16 mouse cellular contexts compared by ENCODE assay signal in genomic region chr2:29839460-29839859, GRCm38 (mm10). TPM values are rescaled to one million over a fixed set of nuclear protein-coding genes. Genes with fewer than 3 reads are reported as not detected.
DNase-seq lines count a peak whose midpoint lies in the region; ATAC-seq and TF ChIP-seq lines count a peak whose summit lies in the region.
"Had no signal": no experiment of that assay in that cellular context is flagged by ENCODE, and none has a peak within 500 bp of the region (broad histone marks: within the 10 kb centered on the region; RNA-seq: fewer than 3 reads in every experiment).

No protein-coding gene starts in this region.

- H3K9me3 ChIP-seq in liver, embryonic 12.5 days (replicated peaks) = no peaks in the 10 kb centered on the region
- H3K9me3 ChIP-seq in hindbrain, embryonic 10.5 days = no peaks in the 10 kb centered on the region
- no peaks in the 10 kb centered on the region for H3K9me3 ChIP-seq in midbrain, embryonic 12.5 days
- H3K9me3 ChIP-seq: limb, embryonic 15.5 days; stomach, embryonic 15.5 days had no signal

- H3K36me3 ChIP-seq in liver, embryonic 12.5 days = peaks cover 80% of the 10 kb centered on the region
- peaks cover 62% of the 10 kb centered on the region for H3K36me3 ChIP-seq in hindbrain, embryonic 10.5 days
- H3K36me3 ChIP-seq in midbrain, embryonic 12.5 days = peaks cover 14% of the 10 kb centered on the region; the same call in 1 of the 2 replicates
- peaks cover 13% of the 10 kb centered on the region for H3K36me3 ChIP-seq in thymus, adult 2 months (ENCODE audit: control insufficient read depth, insufficient read depth, low read length)

- WGBS in liver, embryonic 12.5 days (ENCODE audit: insufficient replicate concordance) = 58% methylated on average over 4 of the region's 4 CpGs
- 23% methylated on average over 4 of the region's 4 CpGs for WGBS in hindbrain, embryonic 10.5 days
- 9% methylated on average over 4 of the region's 4 CpGs for WGBS in midbrain, embryonic 12.5 days
- 86% methylated on average over 4 of the region's 4 CpGs for WGBS in thymus, adult 2 months

- no peak for DNase-seq in liver
- peak; percentile 91 for DNase-seq in hindbrain, embryonic 10.5 days (ENCODE audit: low spot score)
- peak; percentile 45 for DNase-seq in retina, embryonic 14.5 days (ENCODE audit: low spot score)
- DNase-seq in gastrocnemius, postnatal 36 days = no peak
- DNase-seq in thymus, adult 2 months = no peak
- no peak for DNase-seq in heart, postnatal 10 days
- DNase-seq: adrenal gland, postnatal 10 days; heart, adult 11 months; kidney, postnatal 14 days had no signal

- TF ChIP-seq CTCF in thymus, adult 2 months (IDR thresholded peaks at IDR 0.05; ENCODE audit: borderline replicate concordance, control insufficient read depth, extremely low read depth, insufficient read depth, low read length, poor library complexity) = no peak

- no peak for TF ChIP-seq POLR2A in thymus, adult 2 months (IDR thresholded peaks at IDR 0.05; ENCODE audit: control insufficient read depth, extremely low read depth, insufficient read depth, low read length, poor library complexity)

- H3K4me3 ChIP-seq in liver, embryonic 12.5 days = no peak overlapping the region
- H3K4me3 ChIP-seq in hindbrain, embryonic 10.5 days = peak overlapping the region; percentile 29
- no peak overlapping the region for H3K4me3 ChIP-seq in midbrain, embryonic 12.5 days
- H3K4me3 ChIP-seq in thymus, adult 2 months (ENCODE audit: control insufficient read depth, insufficient read depth, low read length) = no peak overlapping the region
- H3K4me3 ChIP-seq: limb, embryonic 15.5 days; stomach, embryonic 15.5 days had no signal

- peaks cover 16% of the 10 kb centered on the region for H3K27me3 ChIP-seq in liver, embryonic 12.5 days (replicated peaks)
- H3K27me3 ChIP-seq in hindbrain, embryonic 10.5 days (ENCODE audit: insufficient read depth, poor library complexity, severe bottlenecking) = peaks cover 16% of the 10 kb centered on the region
- peaks cover 9% of the 10 kb centered on the region; the same call in 1 of the 2 replicates for H3K27me3 ChIP-seq in midbrain, embryonic 12.5 days
- H3K27me3 ChIP-seq in thymus, adult 2 months (ENCODE audit: control insufficient read depth, insufficient read depth, low read length) = no peaks in the 10 kb centered on the region
- H3K27me3 ChIP-seq: Patski had no signal

- no peak overlapping the region for H3K4me2 ChIP-seq in liver, embryonic 12.5 days
- peak overlapping the region; percentile 16 for H3K4me2 ChIP-seq in midbrain, embryonic 12.5 days (replicated peaks)
- H3K4me2 ChIP-seq: limb, embryonic 15.5 days; stomach, embryonic 15.5 days had no signal

- intact Hi-C loops in gastrocnemius, postnatal 36 days (cut with DNase I) = no loop called here
- intact Hi-C loops in heart, postnatal 10 days (cut with DNase I) = no loop called here

- no peak overlapping the region for H3K9ac ChIP-seq in liver, embryonic 12.5 days
- H3K9ac ChIP-seq in midbrain, embryonic 12.5 days (replicated peaks) = 0 out of 2 replicates have a peak overlapping the region, but pooled peaks have one; percentile 16
- H3K9ac ChIP-seq: limb, embryonic 15.5 days; stomach, embryonic 15.5 days had no signal

- H3K4me1 ChIP-seq in liver, embryonic 12.5 days = 0 out of 2 replicates have a peak, but pooled peaks cover 4% of the 10 kb centered on the region
- peaks cover 97% of the 10 kb centered on the region for H3K4me1 ChIP-seq in hindbrain, embryonic 10.5 days (replicated peaks)
- H3K4me1 ChIP-seq in midbrain, embryonic 12.5 days = peaks cover 60% of the 10 kb centered on the region
- no peaks in the 10 kb centered on the region for H3K4me1 ChIP-seq in thymus, adult 2 months (replicated peaks; ENCODE audit: control insufficient read depth, insufficient read depth, low read length)
- H3K4me1 ChIP-seq: limb, embryonic 15.5 days; stomach, embryonic 15.5 days had no signal

- H3K27ac ChIP-seq in liver, embryonic 12.5 days = no peak overlapping the region
- H3K27ac ChIP-seq in hindbrain, embryonic 10.5 days = peak overlapping the region; percentile 100
- peak overlapping the region; percentile 93 for H3K27ac ChIP-seq in midbrain, embryonic 12.5 days (replicated peaks)
- no peak overlapping the region for H3K27ac ChIP-seq in thymus, adult 2 months (ENCODE audit: control insufficient read depth, insufficient read depth, low read length)
- H3K27ac ChIP-seq: limb, embryonic 15.5 days; stomach, embryonic 15.5 days had no signal

- ATAC-seq in liver, embryonic 12.5 days = 0 out of 2 replicates have a peak, but pooled peaks have one; percentile 17
- peak; percentile 85 for ATAC-seq in midbrain, embryonic 12.5 days (ENCODE audit: low FRiP score, low read depth)
- ATAC-seq: CD4-positive, CD25-positive, alpha-beta regulatory T cell, adult 4 months; lung, postnatal 0 days; Patski had no signal

RNA-seq across cellular contexts. Expression of gene Urm1, which starts 19.6 kb away (rescaled TPM):
- 11.4 and 11.7 TPM in 2 replicates for polyA plus RNA-seq in liver, embryonic 12.5 days (2016; fragmentation: Nextera tagmentation; extraction: Ambion mirVana)
- 23.8 and 25.0 TPM in 2 replicates for polyA plus RNA-seq in hindbrain, embryonic 10.5 days (2016; fragmentation: Nextera tagmentation; extraction: Ambion mirVana)
- polyA plus RNA-seq in midbrain, embryonic 12.5 days (2016; fragmentation: Nextera tagmentation; extraction: Ambion mirVana) = 15.3 and 19.0 TPM in 2 replicates
- 10 to 100 TPM; 24.0 to 29.2 TPM for total RNA-seq in gastrocnemius, postnatal 36 days (2021)
- polyA plus RNA-seq in thymus, adult 2 months (2012; rRNA removed) = 70.2 and 79.9 TPM in 2 replicates
- 10 to 100 TPM; 36.5 to 40.4 TPM for total RNA-seq in heart, postnatal 10 days (2021)

RNA-seq across cellular contexts. Expression of gene Cercam, which starts 29.5 kb away (rescaled TPM):
- 47.2 and 49.9 TPM in 2 replicates for polyA plus RNA-seq in liver, embryonic 12.5 days (2016; fragmentation: Nextera tagmentation; extraction: Ambion mirVana)
- 49.1 and 56.2 TPM in 2 replicates for polyA plus RNA-seq in hindbrain, embryonic 10.5 days (2016; fragmentation: Nextera tagmentation; extraction: Ambion mirVana)
- polyA plus RNA-seq in midbrain, embryonic 12.5 days (2016; fragmentation: Nextera tagmentation; extraction: Ambion mirVana) = 22.3 and 22.6 TPM in 2 replicates
- 1 to 10 TPM; 5.4 to 5.7 TPM for total RNA-seq in gastrocnemius, postnatal 36 days (2021)
- 9.9 and 10.4 TPM in 2 replicates for polyA plus RNA-seq in thymus, adult 2 months (2012; rRNA removed)
- 10 to 100 TPM; 13.0 to 13.9 TPM for total RNA-seq in heart, postnatal 10 days (2021)

RNA-seq across cellular contexts. Expression of gene Slc27a4, which starts 37.0 kb away (rescaled TPM):
- polyA plus RNA-seq in liver, embryonic 12.5 days (2016; fragmentation: Nextera tagmentation; extraction: Ambion mirVana) = 3.9 and 4.3 TPM in 2 replicates
- 18.3 and 24.7 TPM in 2 replicates for polyA plus RNA-seq in hindbrain, embryonic 10.5 days (2016; fragmentation: Nextera tagmentation; extraction: Ambion mirVana)
- 26.2 and 27.8 TPM in 2 replicates for polyA plus RNA-seq in midbrain, embryonic 12.5 days (2016; fragmentation: Nextera tagmentation; extraction: Ambion mirVana)
- total RNA-seq in gastrocnemius, postnatal 36 days (2021) = 1 to 10 TPM; 7.1 to 7.5 TPM
- 34.7 and 35.8 TPM in 2 replicates for polyA plus RNA-seq in thymus, adult 2 months (2012; rRNA removed)
- total RNA-seq in heart, postnatal 10 days (2021) = 10 to 100 TPM; 21.4 to 22.4 TPM

RNA-seq across cellular contexts. Expression of gene Odf2, which starts 49.6 kb away (rescaled TPM):
- polyA plus RNA-seq in liver, embryonic 12.5 days (2016; fragmentation: Nextera tagmentation; extraction: Ambion mirVana) = 69.8 and 72.1 TPM in 2 replicates
- 111 and 114 TPM in 2 replicates for polyA plus RNA-seq in hindbrain, embryonic 10.5 days (2016; fragmentation: Nextera tagmentation; extraction: Ambion mirVana)
- 108 and 110 TPM in 2 replicates for polyA plus RNA-seq in midbrain, embryonic 12.5 days (2016; fragmentation: Nextera tagmentation; extraction: Ambion mirVana)
- total RNA-seq in gastrocnemius, postnatal 36 days (2021) = 10 to 100 TPM; 10.2 to 11.1 TPM
- 60.7 and 70.7 TPM in 2 replicates for polyA plus RNA-seq in thymus, adult 2 months (2012; rRNA removed)
- 10 to 100 TPM; 30.5 to 33.8 TPM for total RNA-seq in heart, postnatal 10 days (2021)

RNA-seq across cellular contexts. Expression of gene Trub2, which starts 51.2 kb away (rescaled TPM):
- polyA plus RNA-seq in liver, embryonic 12.5 days (2016; fragmentation: Nextera tagmentation; extraction: Ambion mirVana) = 23.7 and 27.6 TPM in 2 replicates
- polyA plus RNA-seq in hindbrain, embryonic 10.5 days (2016; fragmentation: Nextera tagmentation; extraction: Ambion mirVana) = 53.2 and 59.2 TPM in 2 replicates
- 47.1 and 50.3 TPM in 2 replicates for polyA plus RNA-seq in midbrain, embryonic 12.5 days (2016; fragmentation: Nextera tagmentation; extraction: Ambion mirVana)
- total RNA-seq in gastrocnemius, postnatal 36 days (2021) = 10 to 100 TPM; 21.7 to 24.6 TPM
- 61.1 and 70.5 TPM in 2 replicates for polyA plus RNA-seq in thymus, adult 2 months (2012; rRNA removed)
- total RNA-seq in heart, postnatal 10 days (2021) = 10 to 100 TPM; 37.2 to 37.4 TPM

Comparison
In these comparisons a context has a peak if more than half of its experiments do, and no peak if none do; other contexts are left out.
1. H3K27ac ChIP-seq: peak in hindbrain, embryonic 10.5 days (single experiment) and midbrain, embryonic 12.5 days (single experiment); none in liver, embryonic 12.5 days (single experiment) and thymus, adult 2 months (single experiment).
2. DNase-seq: peak in hindbrain, embryonic 10.5 days (single experiment) and retina, embryonic 14.5 days (single experiment); none in liver (single experiment), gastrocnemius, postnatal 36 days (0 of 2), thymus, adult 2 months (single experiment) and heart, postnatal 10 days (0 of 2).